Mouse (Mus musculus): ENCODE measurements around the gene BC034090.
"Not testable (repeated sequence)": the region's sequence is repeated elsewhere in the genome, so short reads cannot be mapped to it uniquely, and the experiment has no call there.

The BC034090 gene

DNA sequence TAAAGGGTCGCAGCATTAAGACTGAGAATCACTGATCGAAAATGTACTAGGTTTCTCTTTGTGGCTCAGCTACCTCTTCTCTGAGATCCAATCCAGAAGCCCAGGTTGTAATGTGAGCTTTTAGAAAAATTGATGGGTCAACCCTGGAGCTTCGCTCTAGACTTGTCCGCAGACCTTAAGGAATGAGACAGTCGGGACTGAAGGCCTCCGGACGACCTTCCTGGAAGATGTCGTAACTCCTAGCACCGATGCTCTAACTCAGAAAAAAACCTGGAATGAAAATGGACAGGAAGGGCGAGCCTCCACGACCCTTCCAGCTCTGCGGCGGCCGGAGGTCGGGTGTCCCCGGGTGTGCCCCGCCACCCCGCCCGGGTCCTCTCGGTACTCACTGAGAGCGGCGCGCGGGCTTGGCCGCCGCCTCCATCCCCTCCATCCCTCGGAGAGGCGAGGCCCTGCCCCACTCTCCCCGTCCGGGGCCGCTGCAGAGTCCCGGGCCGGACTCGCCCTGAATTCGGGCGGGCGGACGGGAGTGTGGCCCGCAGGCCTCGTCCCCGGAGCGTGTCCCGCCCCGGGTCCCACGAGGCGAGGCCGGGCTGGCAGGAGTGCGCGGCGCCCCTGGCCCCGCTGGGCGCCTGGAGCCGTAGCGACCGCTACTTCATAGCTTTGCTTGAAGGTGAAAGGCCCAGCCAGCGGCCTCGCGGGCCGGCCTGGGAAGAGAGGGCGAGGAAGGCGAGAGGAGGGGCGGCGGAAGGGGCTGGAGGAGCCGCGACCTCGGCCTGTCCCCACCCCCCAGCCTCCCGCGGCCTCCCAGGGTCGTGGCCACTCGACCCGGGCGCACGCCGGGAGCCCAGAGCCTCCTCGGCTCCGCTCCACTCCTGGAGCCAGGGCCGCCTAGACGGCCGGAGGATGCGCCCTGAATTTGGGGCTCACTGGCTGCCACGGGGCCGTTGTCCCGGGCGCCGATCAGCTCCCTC, at the start of gene BC034090:
Gene BC034090, minus strand, starts transcription at position 648 of the 974 bp plus-strand sequence.
- peak; percentile 76 for DNase-seq (ENCODE audit: low spot score)

- DNase-seq (ENCODE audit: low spot score), result no peak
Observed at GRCm38 (mm10) chr1:155293446-155293845, 49.2 kb upstream of the BC034090 start.

DNA sequence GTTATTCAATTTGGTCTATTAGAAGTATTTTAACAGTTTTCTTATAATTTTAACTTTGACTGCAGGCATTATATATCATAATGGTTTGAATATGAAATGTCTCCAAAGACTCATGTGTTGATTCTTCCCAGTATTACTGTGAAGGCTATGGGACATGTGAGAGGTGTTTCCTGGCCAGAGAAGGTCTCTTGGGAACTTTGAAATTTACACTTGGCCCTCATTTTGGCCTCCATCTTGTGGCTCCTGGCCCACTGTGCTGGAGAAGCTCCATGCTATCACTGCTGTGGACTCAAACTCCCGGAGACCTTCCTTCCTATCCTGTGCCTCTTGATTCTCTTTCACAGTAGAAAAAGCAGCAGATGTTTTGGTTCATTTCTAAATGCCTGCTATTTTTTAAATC, 45.2 kb upstream of the BC034090 start:
- DNase-seq (ENCODE audit: low spot score), result no peak

GRCm38 (mm10) chr1:155288033-155288432, 43.8 kb upstream of the BC034090 start:
- no peak for DNase-seq (ENCODE audit: low spot score)

DNA sequence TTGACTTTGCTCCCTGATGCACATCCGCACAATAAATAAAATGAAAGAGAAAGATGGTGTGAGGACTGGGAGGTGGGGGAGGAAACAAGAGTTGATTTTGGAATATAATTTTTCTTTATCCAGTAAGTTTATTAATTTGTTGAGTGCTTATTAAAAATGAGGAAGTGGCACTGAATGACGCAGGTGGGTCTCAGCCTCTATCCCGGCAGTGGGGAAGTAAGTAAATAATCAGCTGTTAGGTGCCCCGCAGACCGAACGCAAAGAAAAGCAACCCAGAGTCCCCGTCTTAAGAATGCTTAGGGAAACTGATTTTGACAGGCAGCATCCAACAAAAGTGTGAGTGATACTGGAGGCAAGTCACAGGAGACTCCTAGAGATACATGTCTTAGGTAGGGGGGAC, 39.6 kb upstream of the BC034090 start:
- DNase-seq (ENCODE audit: low spot score), result no peak

DNA sequence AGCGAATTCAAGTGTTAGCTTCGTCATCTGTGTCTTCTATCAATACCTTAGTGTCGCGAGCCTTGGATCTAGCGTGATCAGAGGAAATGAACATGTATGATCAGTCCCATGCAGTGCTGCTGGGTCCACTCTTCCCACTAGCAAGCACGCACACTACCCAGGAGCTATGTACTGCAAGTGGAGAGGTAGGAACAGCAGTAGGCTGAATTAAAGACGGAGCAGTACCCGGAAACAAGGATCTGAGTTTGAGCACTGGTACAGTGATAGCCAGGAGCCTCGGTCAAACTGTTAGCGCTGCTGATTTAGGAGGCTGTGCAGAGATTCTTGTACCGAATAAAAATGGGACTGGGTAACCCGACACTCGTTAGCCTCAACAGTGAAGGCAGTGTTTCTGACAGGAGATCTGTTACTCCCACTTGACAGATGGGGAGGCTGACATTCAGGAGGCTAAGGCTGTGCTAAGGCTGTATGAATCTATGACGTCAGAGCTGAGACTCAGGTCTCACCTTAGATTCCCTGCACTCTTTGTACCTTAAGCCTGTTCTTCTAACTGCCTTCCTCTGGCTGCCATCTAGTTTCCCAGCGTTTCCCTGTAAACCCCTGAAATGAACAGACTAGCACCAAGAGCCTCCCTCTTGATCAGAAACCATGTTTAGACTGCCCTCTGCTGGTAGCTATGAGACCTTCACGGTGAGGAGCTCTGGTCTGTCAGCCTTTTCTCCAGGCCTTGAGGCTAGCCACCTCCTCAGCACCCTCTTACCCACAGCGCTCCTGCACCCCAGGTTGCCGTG, 37.0 kb upstream of the BC034090 start:
- DNase-seq (ENCODE audit: low spot score), result peak; percentile 52

DNA sequence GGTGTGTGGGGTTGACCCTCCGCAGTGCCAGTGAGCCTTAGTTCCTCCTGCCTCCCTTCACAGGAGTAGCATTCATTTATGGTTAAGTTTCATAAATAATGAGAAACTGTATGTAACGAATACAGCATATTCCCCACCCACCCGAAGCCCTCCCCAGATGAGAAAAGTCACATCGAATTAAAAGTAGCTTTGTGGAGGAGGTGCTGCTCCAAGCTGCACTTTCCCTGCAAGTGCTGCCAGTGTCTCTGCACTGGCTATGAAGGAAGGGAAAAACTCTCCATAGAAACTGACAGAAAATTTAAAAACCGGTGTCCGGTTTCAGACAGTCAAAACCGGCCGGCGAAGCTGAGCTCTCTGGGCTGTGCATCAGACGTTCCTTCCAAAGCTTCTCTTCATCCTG, 36.1 kb upstream of the BC034090 start:
- DNase-seq (ENCODE audit: low spot score), result no peak

- DNase-seq (ENCODE audit: low spot score), result no peak
Observed at GRCm38 (mm10) chr1:155276381-155277033, 32.3 kb upstream of the BC034090 start.

- DNase-seq (ENCODE audit: low spot score), result no peak
Observed at GRCm38 (mm10) chr1:155275793-155276192, 31.5 kb upstream of the BC034090 start.

GRCm38 (mm10) chr1:155274976-155275375, 30.7 kb upstream of the BC034090 start:
- no peak for DNase-seq (ENCODE audit: low spot score)

DNA sequence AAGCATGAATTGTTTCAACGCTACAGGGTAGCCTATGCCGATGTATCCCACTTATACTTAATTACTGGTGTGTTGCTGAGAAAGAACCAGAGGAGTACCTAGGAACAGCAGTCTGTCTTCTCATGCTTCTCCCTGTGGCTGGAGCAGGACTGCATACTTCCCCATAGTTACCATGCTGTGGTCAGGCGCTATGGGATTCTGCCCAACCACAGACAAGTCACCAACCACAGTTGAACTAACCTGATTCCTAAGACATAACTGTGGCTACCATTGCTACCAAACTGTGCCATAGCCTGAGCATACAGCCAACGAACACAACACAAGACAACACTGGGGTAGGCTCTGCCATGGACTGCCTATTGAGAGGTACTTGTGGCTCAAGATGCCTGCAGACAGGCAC, 28.7 kb upstream of the BC034090 start:
- no peak for DNase-seq (ENCODE audit: low spot score)

GRCm38 (mm10) chr1:155262496-155262895, 18.3 kb upstream of the BC034090 start:
- not testable (repeated sequence) for DNase-seq (ENCODE audit: low spot score)

- no peak for DNase-seq (ENCODE audit: low spot score)
Observed at GRCm38 (mm10) chr1:155254309-155254708, 10.1 kb upstream of the BC034090 start.

DNA sequence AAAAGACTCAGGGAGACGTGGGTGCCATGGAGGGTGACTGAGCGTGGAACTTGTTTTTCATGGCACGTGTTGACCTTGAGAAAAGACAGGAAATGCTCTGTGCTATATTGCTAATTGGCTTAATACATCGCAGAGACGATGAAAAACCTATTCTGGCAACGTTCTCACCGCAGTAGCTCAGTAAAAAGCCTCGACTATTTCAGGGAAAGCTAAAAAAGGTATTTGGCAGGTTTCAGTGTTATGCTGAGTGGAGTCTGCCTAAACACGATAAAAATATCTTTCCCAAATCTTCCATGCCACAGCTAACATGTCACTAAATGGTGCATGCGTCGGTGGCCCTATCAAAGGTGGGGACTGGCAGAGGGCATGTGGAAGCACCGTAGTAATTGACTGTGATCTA, 8.9 kb upstream of the BC034090 start:
- DNase-seq (ENCODE audit: low spot score), result no peak

DNA sequence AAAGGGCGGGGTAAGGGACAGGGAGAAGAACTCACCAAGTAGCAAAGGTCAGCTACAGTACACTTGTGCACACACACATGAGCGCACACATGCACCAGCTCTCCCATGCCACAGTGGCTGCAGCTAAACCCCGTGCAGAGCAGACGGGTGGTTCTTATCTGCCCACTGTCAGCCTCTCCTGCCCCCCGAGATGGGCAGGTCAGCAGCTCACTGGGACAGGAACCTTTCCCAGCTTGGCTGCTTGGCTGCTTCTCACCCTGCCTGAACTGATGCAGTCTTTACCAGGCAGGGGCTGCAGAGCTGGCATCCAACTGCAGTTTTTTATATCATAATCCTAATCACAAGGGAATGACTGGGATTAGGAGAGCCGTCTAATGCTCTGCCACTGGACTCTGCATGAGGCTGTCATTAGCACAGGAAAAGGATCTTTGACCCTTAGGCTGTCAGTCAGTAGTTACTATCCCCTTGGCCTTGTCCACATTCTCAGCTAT, 8.4 kb upstream of the BC034090 start:
- DNase-seq (ENCODE audit: low spot score), result no peak

GRCm38 (mm10) chr1:155251596-155251995, 7.4 kb upstream of the BC034090 start:
- DNase-seq (ENCODE audit: low spot score), result no peak

DNA sequence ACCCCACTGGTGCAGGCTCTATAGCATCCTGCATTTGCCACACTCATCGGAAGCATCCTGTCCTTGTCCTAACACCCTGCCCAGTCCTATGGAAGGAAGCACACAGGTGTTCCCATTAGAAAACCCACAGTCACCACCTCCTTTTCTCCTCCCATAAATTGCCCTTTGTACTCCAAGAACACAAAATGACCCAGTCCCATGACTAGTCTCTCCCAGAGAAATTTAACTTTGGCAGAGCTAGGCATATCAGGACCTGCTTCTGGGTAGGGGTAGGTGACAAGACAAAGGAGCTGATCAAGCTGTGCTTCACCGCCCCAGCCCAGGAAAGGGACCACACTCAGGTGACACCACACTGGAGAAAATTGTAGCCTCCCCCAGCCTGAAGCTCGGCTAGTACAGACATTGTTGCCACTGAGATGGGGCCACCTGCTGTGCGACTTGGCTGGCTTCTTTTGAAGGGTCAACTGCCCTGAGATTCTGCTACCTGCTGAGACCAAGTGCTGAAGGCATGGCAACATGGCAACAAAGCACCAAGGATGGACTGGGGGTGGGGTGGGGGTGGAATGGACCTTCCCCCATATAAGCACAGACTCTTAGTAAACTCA, 6.4 kb upstream of the BC034090 start:
- DNase-seq (ENCODE audit: low spot score), result no peak

DNA sequence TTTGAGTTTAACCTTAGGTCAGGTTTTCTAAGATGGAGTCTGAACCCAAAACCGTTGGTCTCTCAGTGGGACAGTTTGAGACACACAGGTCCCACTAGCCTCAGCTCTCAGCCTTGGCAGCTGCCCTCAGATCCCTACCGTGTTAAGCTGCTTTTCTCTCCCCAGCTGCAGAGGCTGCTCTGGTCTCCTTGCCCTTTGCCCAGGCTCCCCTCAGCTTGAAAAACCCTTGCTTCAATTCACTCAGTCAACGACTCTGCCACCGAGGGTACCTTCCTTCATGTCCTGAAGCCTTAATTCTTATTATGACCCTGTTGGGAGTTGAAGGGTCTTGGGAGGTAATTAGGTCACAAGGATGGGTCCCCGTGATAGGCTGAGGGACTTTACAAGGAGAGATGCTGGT, 5.7 kb upstream of the BC034090 start:
- DNase-seq (ENCODE audit: low spot score), result no peak

GRCm38 (mm10) chr1:155248041-155248440, 3.8 kb upstream of the BC034090 start:
- DNase-seq (ENCODE audit: low spot score), result no peak

DNA sequence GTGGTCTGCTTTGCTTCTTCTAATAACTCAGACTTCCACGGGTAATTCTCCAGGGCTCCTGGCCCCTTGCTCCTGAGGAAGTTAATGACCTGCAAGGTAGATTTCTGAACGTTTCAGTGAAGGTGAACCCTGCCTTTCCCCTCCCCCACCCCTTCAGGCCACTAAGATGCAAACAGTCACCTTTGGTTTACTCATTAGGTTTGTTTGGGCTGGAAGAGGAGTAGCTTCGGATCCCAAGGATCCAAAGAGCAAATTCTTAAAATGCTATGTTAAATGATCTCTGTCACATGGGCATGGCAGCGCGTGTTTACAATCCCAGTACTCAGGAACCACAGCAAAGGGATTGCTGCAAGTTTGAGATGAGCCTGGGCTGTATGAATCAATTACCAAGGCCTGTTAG, 3.2 kb upstream of the BC034090 start:
- no peak for DNase-seq (ENCODE audit: low spot score)

GRCm38 (mm10) chr1:155245516-155245915, 1.3 kb upstream of the BC034090 start:
- DNase-seq (ENCODE audit: low spot score), result no peak

DNA sequence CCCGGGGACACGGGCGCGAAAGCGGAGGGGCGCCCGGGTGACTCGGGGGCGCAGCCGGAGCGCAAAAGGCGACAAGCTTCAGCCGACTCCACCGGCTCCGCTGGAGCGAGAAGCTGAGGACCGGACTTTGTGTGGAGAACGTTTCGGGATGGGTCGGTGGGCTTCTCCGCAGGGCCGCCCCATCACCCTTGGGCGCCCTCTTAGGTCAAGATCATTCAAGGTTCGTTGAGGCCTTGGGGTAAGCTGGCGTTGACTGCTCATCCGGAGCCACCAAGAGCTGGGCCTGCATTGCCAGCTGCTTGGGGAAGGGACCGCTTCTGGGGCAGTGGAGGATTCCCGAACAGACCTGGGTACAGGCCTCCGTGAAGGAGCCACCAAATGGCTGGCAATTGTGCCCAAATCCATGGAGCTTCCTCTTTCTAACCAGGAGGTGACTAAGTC, 547 bp upstream of the BC034090 start:
- DNase-seq (ENCODE audit: low spot score), result no peak
